Mouse (Mus musculus): ENCODE data around the gene Slc43a2.
"Not testable (repeated sequence)": the region's sequence is repeated elsewhere in the genome, so short reads cannot be mapped to it uniquely, and the experiment has no call there.

DNA sequence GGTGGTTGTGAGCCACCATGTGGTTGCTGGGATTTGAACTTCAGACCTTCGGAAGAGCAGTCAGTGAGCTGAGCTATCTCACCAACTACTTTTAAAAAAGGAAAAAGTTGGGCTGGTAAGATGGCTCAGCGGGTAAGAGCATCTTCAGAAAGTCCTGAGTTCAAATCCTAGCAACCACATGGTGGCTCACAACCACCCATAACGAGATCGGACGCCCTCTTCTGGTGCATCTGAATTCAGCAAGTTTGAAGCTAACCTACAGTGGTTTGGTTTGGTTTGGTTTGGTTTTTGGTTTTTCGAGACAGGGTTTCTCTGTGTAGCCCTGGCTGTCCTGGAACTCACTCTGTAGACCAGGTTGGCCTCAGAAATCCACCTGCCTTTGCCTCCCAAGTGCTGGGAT lies 24.5 kb downstream of the Slc43a2 start:
- TF ChIP-seq CTCF (IDR thresholded peaks at IDR 0.05; ENCODE audit: low read depth, low read length); POLR2A (IDR thresholded peaks at IDR 0.05; ENCODE audit: borderline replicate concordance, low read depth, low read length): not testable (repeated sequence)

Measured in bone marrow macrophage, adult 2 months (primary cell).